Mouse (Mus musculus) layer of hippocampus, adult 8-10 months (tissue): ENCODE measurements around the gene Leprot. TPM values are rescaled to one million over a fixed set of nuclear protein-coding genes. Genes with fewer than 3 reads are reported as not detected.

Experiments
- DNase-seq, 2 experiments: peaks; one replicate each; pipeline ENCODE4 v3.0.0; 2022; ENCODE audit warnings: low spot score in 2 of 2
- total RNA-seq, 4 experiments: library from RNA; stranded (reverse); gene quantifications; 2 replicates each; pipeline ENCODE4 v1.2.4; 2022

The Leprot gene
- 10 to 100 TPM; 23.6 to 33.8 (median 28.7) TPM for total RNA-seq

DNA sequence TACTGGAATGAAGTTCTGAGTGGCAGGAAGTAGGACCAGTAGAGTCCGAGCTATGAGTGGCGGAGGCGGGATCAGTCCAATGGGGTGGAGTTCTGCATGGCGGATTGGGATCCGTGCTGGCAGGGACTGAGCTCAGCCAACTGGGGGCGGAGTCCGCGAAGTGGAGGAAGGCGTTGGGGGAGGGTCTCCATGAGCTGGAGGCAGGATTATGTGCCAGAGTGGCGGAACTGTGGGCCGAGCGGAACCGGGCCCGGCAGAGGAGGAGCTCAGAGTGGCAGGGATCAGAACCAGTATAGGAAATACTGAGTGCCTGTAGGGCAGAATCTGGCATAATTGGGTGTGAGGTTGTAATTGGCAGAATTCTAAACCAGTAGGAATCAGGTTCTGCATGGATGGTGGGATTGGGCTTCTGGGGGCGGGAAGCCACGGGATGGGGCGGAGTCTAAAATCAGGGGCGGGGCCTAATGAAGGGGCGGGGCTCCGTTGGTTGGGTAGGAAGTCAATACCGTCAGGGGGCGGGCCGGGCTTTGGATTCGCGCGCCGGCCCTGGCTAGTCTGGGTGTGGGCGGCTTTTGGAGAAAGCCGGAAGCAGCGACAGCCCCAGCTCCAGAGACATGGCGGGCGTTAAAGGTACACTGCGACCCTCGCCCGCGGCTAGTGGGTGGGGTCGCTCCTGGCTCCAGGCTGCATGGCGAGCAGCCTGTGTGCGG lies at the start of gene Leprot:
Leprot (plus strand) TSS at position 523 of the 710 bp plus-strand sequence.
- DNase-seq, result peak; percentile 100

DNA sequence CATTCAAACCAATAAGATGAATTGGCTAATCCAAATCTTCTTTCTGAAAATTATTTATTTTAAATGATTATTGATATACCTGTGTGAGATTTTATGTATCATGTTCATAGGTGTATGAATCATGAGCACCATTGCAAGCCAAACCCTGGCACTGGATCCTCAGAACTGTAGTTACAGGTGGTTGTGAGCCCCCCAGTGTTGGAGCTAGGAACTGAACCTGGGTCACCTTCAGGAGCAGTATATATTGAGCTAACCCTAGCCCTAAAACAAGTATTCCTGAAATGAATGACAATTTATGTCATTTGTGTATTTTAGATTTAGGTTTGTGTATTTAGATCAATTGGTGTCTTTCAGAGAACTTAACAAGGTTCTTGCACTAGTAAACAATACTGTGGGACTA lies 45.8 kb upstream of the Leprot start:
- no peak for DNase-seq

GRCm38 (mm10) chr4:101603635-101604034 lies 43.9 kb upstream of the Leprot start:
- DNase-seq, result no peak

- DNase-seq, result no peak
These were observed 31.0 kb upstream of the Leprot start for GRCm38 (mm10) chr4:101616520-101616919.

- no peak for DNase-seq
These were observed 29.8 kb upstream of the Leprot start for GRCm38 (mm10) chr4:101617742-101618141.

DNA sequence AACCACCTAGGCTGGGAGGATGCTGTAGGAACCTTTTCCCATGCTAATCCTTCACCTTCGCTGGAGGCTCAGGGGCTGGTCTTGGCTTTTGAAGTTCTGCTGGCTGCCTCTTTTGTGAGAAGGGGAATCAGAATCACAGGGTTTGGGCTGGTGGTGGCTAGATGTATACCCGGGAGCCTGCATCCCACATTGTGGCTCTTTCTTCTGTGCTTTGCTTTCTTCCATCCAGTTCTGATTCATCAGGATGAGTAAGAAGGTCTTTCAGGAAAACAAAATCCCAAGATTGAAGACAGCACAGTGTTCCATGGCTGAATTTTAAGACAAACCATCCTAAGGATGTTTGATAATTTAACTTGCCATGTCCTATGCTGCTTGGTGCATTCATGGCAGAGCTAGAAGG lies 27.3 kb upstream of the Leprot start:
- no peak for DNase-seq

GRCm38 (mm10) chr4:101621241-101621640 lies 26.3 kb upstream of the Leprot start:
- DNase-seq, result no peak

DNA sequence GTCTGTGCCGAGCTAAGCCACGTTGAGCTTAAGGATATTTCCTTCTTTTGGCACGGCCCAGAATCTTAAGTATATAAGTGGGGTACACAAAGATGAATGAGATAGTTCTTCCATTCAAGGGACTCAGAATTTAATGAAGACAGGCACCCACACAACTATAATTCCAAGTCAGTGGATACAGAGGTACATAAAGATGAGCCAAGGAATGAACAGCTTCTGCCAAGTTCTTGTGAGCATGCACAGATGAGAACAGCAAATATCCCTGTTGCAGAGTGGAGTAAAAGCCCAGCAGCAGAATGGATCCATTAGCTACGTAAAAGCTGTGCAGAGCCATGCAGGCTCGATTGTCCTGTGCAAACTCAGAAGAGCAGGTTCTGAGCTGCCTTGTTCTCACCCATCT lies 22.2 kb upstream of the Leprot start:
- no peak for DNase-seq

GRCm38 (mm10) chr4:101635596-101635995 lies 11.9 kb upstream of the Leprot start:
- no peak for DNase-seq

DNA sequence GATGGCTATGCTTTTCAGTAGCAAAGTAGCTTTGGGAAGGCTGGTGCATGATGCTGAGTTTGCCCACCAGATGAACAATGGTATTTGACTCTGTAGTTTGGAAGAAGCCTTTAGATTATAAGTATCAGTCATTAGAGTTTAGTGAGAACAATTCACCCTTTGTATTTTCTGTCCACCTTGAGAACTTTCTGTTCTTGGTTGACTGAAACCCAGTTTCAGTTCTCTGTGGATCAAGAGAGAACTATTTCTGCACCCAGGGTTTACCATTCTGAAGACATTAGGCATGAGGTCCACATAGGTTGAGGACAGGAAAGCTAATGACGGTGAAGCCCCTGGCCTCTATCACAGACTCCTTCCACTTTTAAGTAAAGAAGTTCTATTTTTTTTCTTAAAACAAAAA lies 10.0 kb upstream of the Leprot start:
- no peak for DNase-seq

DNA sequence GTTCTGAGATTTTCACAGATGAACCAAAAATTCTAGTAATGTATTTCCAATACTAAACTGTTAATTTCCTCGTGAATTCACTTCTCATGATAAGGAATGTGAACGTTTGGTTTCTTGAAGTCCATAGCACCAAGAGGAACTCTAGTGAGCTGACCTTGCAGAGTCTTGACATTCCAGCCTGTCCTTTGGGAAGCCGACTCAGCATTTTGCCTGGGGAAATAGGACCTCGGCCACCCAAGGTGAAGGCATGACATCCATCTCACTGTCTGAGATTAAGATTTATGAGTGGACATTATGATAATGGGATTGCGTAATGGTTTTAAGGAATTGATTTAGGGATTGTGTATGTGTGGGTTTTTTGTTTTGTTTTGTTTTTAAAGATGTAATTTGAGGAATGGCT lies 6.9 kb upstream of the Leprot start:
- DNase-seq, result no peak

DNA sequence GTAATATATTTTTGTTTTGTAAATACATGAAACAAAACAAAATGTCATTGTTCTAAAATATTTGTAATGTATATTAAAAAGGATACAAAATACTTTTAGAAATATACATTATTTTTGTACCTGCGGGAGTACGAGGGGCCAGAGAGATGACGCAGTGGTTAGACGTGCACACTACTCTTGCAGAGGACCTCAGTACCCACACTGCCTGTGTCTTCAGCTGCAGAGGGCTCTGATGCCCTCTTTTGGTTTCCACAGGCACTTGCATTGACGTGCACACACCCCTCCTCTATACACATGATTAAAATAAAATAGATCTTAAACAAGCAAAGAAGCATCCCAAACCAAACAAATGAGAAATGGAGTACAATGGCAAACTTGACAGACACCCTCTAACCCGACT lies 4.8 kb upstream of the Leprot start:
- DNase-seq, result no peak

GRCm38 (mm10) chr4:101643216-101643615 lies 4.3 kb upstream of the Leprot start:
- no peak for DNase-seq

- no peak for DNase-seq
These were observed 692 bp upstream of the Leprot start for GRCm38 (mm10) chr4:101646857-101647195.

DNA sequence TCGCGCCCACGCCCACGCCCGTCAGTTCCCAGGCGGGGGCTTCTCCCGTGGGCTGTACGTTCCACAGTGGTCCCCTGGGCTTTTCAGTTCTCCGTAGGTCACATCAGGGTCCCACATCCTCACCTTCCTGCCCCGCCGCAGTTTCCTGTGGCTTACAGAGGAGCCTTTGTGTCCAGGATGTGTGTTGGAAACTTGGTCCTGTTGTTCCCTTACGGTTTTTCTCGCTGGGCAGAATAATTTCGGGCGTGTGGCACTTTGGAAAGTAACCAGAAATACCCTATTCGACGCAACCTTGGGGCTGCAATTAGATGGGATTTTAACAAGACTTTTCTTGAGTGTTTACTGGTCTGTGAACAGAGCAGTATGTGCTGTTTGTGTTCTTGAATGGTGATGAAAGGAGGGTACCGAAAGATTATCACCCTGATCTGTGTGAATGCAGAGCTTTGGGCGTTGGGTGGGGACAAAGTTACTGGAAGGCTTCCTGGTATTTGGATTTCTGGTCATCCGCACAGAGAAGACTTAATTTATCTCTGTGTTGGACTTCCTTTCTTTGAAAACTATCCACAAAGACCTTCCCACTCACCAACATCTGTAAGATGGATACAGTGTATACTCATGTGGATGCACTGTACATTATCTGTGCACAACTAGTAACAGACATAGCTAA lies 591 bp downstream of the Leprot start:
- DNase-seq, result no peak

DNA sequence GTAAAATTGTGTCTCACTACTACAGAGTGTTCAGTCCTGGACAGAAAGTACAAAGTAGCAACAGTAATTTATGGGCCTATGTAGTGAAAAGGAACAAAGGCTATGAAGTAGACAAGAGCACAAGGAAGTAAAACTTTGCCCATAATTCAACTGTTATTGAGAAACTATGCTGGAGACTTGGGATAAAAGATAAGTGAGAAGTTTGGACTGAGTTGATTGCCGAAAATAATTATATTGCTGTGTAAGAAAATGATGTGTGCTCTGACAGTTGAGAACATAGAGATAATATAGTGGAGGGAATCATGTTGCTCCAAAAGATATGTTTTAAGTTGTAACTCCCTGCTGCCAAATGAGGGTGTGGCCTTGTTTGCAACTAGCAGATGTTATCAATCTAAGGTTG lies 1.2 kb downstream of the Leprot start:
- no peak for DNase-seq

DNA sequence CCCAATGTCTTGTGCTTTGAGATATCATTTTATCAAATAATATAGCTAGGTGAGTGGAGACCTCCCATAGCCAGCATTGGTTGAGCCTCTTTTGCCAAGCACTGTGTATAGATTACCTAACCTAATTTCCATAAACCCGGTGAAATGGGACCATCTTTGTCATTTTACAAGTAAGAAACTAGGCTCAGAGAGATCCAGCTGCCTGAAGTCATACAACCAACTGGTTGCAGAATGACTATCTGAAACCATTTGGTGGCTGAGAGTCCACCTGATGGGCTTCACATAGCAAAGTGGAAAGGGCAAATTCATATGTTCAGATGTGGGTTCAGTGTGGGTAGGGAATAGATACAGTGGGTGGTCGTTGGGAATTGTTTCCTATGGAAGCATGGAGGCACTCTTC lies 3.4 kb downstream of the Leprot start:
- no peak for DNase-seq

- DNase-seq, result no peak
These were observed 6.7 kb downstream of the Leprot start for GRCm38 (mm10) chr4:101654256-101654655.

DNA sequence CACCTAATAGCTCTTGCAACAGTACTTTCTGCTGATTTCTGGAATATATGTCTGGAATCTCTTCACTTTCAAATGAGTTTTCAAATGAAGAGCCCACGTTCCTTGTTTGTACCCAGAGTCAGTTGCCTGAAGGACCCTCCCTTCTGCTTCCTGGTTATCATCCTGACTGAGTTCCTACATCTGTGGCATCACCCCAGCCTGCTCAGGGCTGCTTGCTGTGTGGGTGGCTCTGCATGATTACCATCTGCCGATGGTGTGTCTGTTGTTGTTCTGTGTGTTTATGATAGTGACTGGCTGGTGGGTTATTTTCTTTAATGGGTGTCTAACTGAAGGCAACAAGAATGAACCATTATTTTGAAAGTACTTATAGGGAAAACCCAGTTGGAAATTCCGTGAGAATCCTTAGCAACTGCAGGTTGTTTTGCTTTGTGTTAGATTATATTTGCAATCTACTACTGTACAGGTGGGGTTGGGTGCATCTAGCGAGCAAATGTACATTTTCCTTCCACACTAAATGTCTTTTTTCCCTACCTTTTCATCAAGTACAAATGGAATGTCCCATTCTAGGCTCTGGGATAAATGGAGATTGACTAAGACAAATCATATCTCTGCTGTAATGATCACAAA lies 7.4 kb downstream of the Leprot start:
- DNase-seq, result no peak

GRCm38 (mm10) chr4:101655415-101655790 lies 7.9 kb downstream of the Leprot start:
- DNase-seq, result no peak

- no peak for DNase-seq
These were observed 8.5 kb downstream of the Leprot start for GRCm38 (mm10) chr4:101656056-101656455.

GRCm38 (mm10) chr4:101656956-101657570 lies 9.5 kb downstream of the Leprot start:
- DNase-seq, result no peak
